Mouse (Mus musculus) v-Abl transformed pro-B cells (cell line): ENCODE results near the gene Pex5.

Source experiments
- in situ Hi-C, 2 experiments: fragments of 400-800 bp; cut with MboI; formaldehyde crosslinking; loops; one replicate each; pipeline ENCODE4 v1.15.1; 2025; ENCODE audit not compliant: unreplicated experiment in 2 of 2

Gene Pex5

DNA sequence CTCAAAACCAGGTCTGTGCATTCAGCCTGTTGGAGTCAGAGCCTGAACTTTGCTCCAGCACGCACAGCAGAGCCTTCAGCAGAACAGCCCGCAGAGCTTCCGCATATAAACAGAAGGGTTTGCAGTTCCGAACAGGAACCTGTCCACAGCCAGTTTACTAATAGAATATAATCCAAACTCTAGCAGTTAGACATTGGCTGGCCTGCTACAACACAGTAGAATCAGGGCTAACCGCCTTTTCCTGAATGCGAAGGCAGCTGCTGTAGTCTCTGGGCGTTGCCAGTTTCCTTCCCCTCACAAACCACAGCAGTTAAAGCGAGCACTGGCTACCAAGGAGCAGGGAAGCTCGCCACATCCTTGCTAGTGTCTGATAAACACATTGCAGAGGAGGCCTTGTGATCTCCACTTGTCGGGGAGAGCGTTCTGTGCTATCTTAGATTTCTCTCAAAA, 39.4 kb downstream of the Pex5 start:
- in situ Hi-C loops = loop anchor here (5.0 to 10.0 kb wide), 8 partner anchors 108 to 1771 kb away; partner anchors contain the start of genes Apobec1 (in 2 of the 2) and Foxj2 (in 1 of the 2)

DNA sequence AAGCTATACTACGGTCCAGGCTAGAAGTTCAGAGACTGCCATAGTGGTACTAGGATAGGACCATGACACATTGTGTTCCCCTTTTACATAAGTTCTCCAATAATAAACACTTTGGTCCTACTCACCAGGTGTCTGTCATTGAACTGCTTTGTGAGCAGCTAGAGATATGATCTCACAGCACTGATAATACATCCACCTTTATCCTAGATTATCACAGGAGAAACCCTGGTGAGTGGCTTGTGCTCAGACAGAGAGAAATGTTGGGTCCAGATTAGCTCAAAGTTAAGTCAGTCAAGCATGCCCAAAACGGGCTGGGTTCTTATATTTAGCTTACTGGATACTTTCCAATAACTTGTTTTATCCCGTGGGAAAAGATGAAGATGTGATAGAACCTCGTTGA, 40.2 kb downstream of the Pex5 start:
- in situ Hi-C loops = loop anchor here (5.0 to 10.0 kb wide), 8 partner anchors 107 to 1770 kb away; partner anchors contain the start of genes Apobec1 (in 2 of the 2) and Foxj2 (in 1 of the 2)

GRCm38 (mm10) chr6:124373584-124374206, 41.2 kb downstream of the Pex5 start:
- in situ Hi-C loops = loop anchor here (5.0 to 10.0 kb wide), 4 partner anchors 409 to 1769 kb away; partner anchors contain the start of genes Apobec1 (in 2 of the 2) and Foxj2 (in 1 of the 2)

GRCm38 (mm10) chr6:124364328-124364727, 50.5 kb downstream of the Pex5 start:
- in situ Hi-C loops = no loop called here

DNA sequence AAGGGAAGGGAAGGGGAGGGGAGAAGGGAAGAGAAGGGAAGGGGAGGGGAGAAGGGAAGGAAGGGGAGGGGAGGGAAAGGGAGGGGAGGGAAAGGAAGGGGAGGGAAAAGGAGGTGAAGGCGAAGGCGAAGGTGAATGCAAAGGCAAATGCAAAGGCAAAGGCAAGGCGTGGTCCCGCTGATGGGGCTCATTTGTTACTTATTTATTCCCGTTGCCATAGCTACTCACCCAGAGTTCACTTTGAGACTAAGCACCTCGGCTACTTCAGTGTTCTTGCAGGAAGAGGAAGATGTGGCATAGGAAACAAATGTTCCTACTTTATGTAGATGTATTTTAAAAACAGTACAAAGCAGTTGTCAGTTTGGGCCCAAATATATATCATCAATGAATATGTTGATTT, 54.3 kb downstream of the Pex5 start:
- in situ Hi-C loops = no loop called here

- in situ Hi-C loops = no loop called here
Observed at GRCm38 (mm10) chr6:124358953-124359352, 55.9 kb downstream of the Pex5 start.

DNA sequence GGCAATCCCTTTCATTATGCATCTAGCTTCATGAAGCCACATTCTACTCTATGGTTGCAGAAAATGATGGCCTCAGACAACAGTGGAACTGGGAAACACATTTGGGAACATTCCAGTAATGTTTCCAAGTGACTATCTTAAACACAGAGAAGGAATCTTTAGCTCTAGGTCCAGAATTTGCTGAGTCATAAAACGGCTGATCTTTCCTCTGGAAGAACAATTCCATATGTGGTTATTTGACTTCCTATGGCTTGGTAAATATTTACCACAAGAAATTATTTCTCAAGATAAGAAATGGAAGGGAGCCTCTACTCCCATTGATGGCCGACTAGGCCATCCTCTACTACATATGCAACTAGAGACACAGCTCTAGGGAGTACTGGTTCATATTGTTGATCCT, 61.6 kb downstream of the Pex5 start:
- in situ Hi-C loops = no loop called here
